Mouse (Mus musculus) fat pad, adult 2 months (tissue): ENCODE data around the gene Nrxn3.

Experiments
- DNase-seq: peaks from one replicate; pipeline ENCODE4 v3.0.0-alpha.2; 2011; ENCODE audit warnings: low read depth, low spot score; ENCODE audit errors: extremely low read depth

Gene Nrxn3

GRCm38 (mm10) chr12:89035984-89036618, 313.4 kb downstream of the Nrxn3 start:
- no peak for DNase-seq

GRCm38 (mm10) chr12:89040151-89040550, 317.5 kb downstream of the Nrxn3 start:
- DNase-seq, result no peak

- DNase-seq, result no peak
Observed at GRCm38 (mm10) chr12:89041429-89042107, 318.9 kb downstream of the Nrxn3 start.

GRCm38 (mm10) chr12:89049279-89049678, 326.6 kb downstream of the Nrxn3 start:
- no peak for DNase-seq

GRCm38 (mm10) chr12:89049686-89050085, 327.0 kb downstream of the Nrxn3 start:
- no peak for DNase-seq

GRCm38 (mm10) chr12:89072436-89072835, 349.8 kb downstream of the Nrxn3 start:
- no peak for DNase-seq

GRCm38 (mm10) chr12:89073167-89073743, 350.6 kb downstream of the Nrxn3 start:
- DNase-seq, result no peak

GRCm38 (mm10) chr12:89074551-89075295, 352.0 kb downstream of the Nrxn3 start:
- DNase-seq, result no peak

GRCm38 (mm10) chr12:89093806-89094479, 371.3 kb downstream of the Nrxn3 start:
- DNase-seq, result no peak

GRCm38 (mm10) chr12:89097561-89097960, 374.9 kb downstream of the Nrxn3 start:
- DNase-seq, result no peak

- DNase-seq, result no peak
Observed at GRCm38 (mm10) chr12:89106029-89106733, 383.5 kb downstream of the Nrxn3 start.

GRCm38 (mm10) chr12:89106881-89107584, 384.4 kb downstream of the Nrxn3 start:
- DNase-seq, result no peak

- DNase-seq, result no peak
Observed at GRCm38 (mm10) chr12:89109779-89110335, 387.2 kb downstream of the Nrxn3 start.

GRCm38 (mm10) chr12:89128602-89129001, 405.9 kb downstream of the Nrxn3 start:
- DNase-seq, result no peak

- no peak for DNase-seq
Observed at GRCm38 (mm10) chr12:89129139-89129907, 406.6 kb downstream of the Nrxn3 start.

- DNase-seq, result no peak
Observed at GRCm38 (mm10) chr12:89134333-89134732, 411.7 kb downstream of the Nrxn3 start.

- DNase-seq, result no peak
Observed at GRCm38 (mm10) chr12:89134774-89135307, 412.2 kb downstream of the Nrxn3 start.

- DNase-seq, result no peak
Observed at GRCm38 (mm10) chr12:89148974-89149411, 426.3 kb downstream of the Nrxn3 start.
